Mouse (Mus musculus) testis, adult 2 months (tissue): ENCODE data around the gene Ephx3. TPM values are rescaled to one million over a fixed set of nuclear protein-coding genes. Genes with fewer than 3 reads are reported as not detected.

Experiments
- H3K27ac ChIP-seq: fragments of 200-500 bp; 2 replicates; pipeline ENCODE4 v1.5.1; 2012; ENCODE audit warnings: low read depth, low read length; ENCODE audit not compliant: control insufficient read depth, insufficient read depth
- H3K27me3 ChIP-seq: fragments of 200-500 bp; 2 replicates; pipeline ENCODE4 v1.6.1; 2012; ENCODE audit warnings: mild to moderate bottlenecking, low read length, moderate library complexity; ENCODE audit not compliant: control insufficient read depth, insufficient read depth
- H3K36me3 ChIP-seq: fragments of 200-500 bp; 2 replicates; pipeline ENCODE4 v1.6.1; 2012; ENCODE audit warnings: mild to moderate bottlenecking, low read length; ENCODE audit not compliant: control insufficient read depth, insufficient read depth
- H3K4me1 ChIP-seq: fragments of 200-500 bp; 2 replicates; pipeline ENCODE4 v1.6.1; 2012; ENCODE audit warnings: low read length; ENCODE audit not compliant: control insufficient read depth, insufficient read depth
- H3K4me3 ChIP-seq: fragments of 200-500 bp; 2 replicates; pipeline ENCODE4 v1.5.1; 2012; ENCODE audit warnings: low read depth, mild to moderate bottlenecking, low read length, moderate library complexity, mixed read lengths; ENCODE audit not compliant: control insufficient read depth
- CTCF ChIP-seq: fragments of 200-500 bp; IDR thresholded peaks from 2 replicates; pipeline ENCODE4 v1.5.1; 2012; ENCODE audit warnings: low read depth, mild to moderate bottlenecking, inconsistent platforms, low read length, moderate library complexity; ENCODE audit not compliant: control insufficient read depth, insufficient read depth, insufficient replicate concordance
- POLR2A ChIP-seq: fragments of 200-500 bp; IDR thresholded peaks from 2 replicates; pipeline ENCODE4 v1.6.1; 2012; ENCODE audit warnings: low read depth, mild to moderate bottlenecking, inconsistent platforms, low read length, moderate library complexity; ENCODE audit not compliant: control insufficient read depth
- polyA plus RNA-seq: library from polyadenylated mRNA; depleted of rRNA; stranded (reverse); fragments of >200 nt; gene quantifications from 2 replicates; pipeline ENCODE4 v1.2.3, GENCODE M21; 2012

Gene Ephx3
- polyA plus RNA-seq, 1 experiment, result 0.10 TPM

- no peak for TF ChIP-seq POLR2A
- no peak for TF ChIP-seq CTCF
- H3K4me1 ChIP-seq, result no peaks in the 10 kb centered on the region
- H3K4me3 ChIP-seq, result no peak overlapping the region
- no peaks in the 10 kb centered on the region for H3K36me3 ChIP-seq
- H3K27ac ChIP-seq, result no peak overlapping the region
- H3K27me3 ChIP-seq, result no peaks in the 10 kb centered on the region
These were observed 16.9 kb downstream of the Ephx3 start for GRCm38 (mm10) chr17:32172485-32172884.

DNA sequence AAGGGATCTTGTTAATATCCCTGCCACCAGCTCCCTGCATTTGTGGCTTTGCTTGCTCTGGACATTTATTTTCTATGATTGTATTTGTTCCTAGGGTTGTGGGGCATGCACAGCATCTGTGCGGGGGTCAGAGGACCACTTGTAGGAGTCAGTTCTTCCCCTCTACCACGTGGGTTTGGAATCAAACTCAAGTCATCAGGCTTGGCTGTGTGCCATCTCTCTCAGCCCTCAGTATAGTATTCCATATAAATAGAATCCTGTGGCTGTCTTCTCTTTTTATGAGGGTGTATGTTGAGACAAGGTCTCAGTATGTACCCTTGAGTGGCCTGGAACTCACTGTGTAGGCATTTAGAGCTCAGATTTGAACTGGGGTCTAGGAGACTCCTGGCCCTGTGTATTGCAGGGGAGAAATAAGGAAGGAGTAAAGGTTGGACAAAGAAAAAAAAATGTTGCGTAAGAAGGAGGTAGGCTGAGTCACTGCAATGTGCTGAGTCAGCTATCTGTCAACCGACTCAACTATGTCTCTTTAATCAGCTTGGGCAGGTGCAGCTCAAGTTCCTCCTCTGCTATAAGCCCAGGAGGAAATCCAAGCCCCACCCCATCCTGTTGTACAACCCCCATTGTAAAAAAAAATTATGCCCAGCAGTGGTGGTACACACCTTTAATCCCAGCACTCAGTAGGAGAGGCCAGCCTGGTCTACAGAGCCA is 19.7 kb downstream of the Ephx3 start:
- Histone ChIP-seq H3K36me3 (no peaks in the 10 kb centered on the region), H3K4me3 (no peak overlapping the region), H3K27me3 (no peaks in the 10 kb centered on the region), H3K4me1 (peaks cover 7% of the 10 kb centered on the region), H3K27ac (no peak overlapping the region)
- TF ChIP-seq CTCF (no peak), POLR2A (no peak)

GRCm38 (mm10) chr17:32166687-32167086 is 22.7 kb downstream of the Ephx3 start, which contains the start of gene Notch3:
Notch3 (minus strand) TSS chr17:32166852.
- no peaks in the 10 kb centered on the region for H3K36me3 ChIP-seq

DNA sequence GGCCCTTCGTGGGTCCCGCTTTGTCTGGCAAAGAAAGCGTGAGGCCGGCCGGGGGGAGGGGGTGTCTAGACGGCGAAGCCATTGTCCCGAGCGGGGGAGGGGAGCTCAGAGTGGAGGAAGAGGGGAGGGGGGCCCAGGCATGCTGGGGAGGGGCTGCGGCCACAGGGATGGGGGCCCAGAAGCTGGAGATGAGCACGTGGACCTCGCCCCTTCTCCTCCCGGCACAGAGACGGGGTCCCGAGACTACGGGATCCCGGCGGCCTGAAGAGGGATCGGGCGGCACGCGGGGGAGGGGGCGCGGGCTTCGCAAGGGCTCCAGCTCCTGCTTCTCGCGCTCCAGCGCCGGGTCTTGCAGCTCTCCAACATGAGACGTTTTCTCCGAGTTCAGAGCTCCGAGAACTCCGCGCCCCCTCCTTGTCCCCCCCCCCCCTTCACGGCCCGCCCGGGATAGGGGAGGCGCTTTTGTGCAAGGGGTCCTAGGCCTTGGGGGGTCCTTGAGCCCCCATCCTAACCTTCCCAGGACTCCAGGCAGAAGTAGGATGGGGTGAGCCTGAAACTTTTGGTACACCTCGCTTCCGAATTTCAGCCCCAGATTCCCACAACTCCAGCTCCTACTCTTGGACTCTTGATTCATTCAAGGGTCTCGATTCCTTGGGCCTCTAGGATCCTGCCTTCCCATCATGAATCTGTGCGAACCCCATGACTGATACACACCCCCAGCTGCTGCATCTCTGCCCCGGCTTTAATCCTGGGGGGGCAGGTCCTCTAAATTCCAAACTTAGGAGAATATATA is 23.4 kb downstream of the Ephx3 start:
- peak overlapping the region; percentile 62 for H3K4me3 ChIP-seq
- peaks cover 17% of the 10 kb centered on the region for H3K4me1 ChIP-seq
- H3K27me3 ChIP-seq, result no peaks in the 10 kb centered on the region
- no peak for TF ChIP-seq POLR2A
- no peak for TF ChIP-seq CTCF
- H3K27ac ChIP-seq, result no peak overlapping the region
- H3K36me3 ChIP-seq, result no peaks in the 10 kb centered on the region

More at GRCm38 (mm10) chr17:32166687-32167086, 22.7 kb downstream of the Ephx3 start, which contains the start of gene Notch3:
- H3K4me1 ChIP-seq, result peaks cover 17% of the 10 kb centered on the region
- no peaks in the 10 kb centered on the region for H3K27me3 ChIP-seq
- H3K4me3 ChIP-seq, result peak within 1 kb of the TSS; percentile 62
- no peak for TF ChIP-seq POLR2A
- no peak for TF ChIP-seq CTCF
- no peak within 1 kb of the TSS for H3K27ac ChIP-seq

- no peaks in the 10 kb centered on the region for H3K27me3 ChIP-seq
- no peak overlapping the region for H3K4me3 ChIP-seq
- no peak overlapping the region for H3K27ac ChIP-seq
- H3K4me1 ChIP-seq, result peaks cover 17% of the 10 kb centered on the region
- H3K36me3 ChIP-seq, result no peaks in the 10 kb centered on the region
- TF ChIP-seq POLR2A, result no peak
- TF ChIP-seq CTCF, result no peak
These were observed 24.0 kb downstream of the Ephx3 start for GRCm38 (mm10) chr17:32165266-32165802.

- peaks cover 17% of the 10 kb centered on the region for H3K4me1 ChIP-seq
- H3K27ac ChIP-seq, result no peak overlapping the region
- H3K4me3 ChIP-seq, result no peak overlapping the region
These were observed 24.6 kb downstream of the Ephx3 start for GRCm38 (mm10) chr17:32164780-32165179.

DNA sequence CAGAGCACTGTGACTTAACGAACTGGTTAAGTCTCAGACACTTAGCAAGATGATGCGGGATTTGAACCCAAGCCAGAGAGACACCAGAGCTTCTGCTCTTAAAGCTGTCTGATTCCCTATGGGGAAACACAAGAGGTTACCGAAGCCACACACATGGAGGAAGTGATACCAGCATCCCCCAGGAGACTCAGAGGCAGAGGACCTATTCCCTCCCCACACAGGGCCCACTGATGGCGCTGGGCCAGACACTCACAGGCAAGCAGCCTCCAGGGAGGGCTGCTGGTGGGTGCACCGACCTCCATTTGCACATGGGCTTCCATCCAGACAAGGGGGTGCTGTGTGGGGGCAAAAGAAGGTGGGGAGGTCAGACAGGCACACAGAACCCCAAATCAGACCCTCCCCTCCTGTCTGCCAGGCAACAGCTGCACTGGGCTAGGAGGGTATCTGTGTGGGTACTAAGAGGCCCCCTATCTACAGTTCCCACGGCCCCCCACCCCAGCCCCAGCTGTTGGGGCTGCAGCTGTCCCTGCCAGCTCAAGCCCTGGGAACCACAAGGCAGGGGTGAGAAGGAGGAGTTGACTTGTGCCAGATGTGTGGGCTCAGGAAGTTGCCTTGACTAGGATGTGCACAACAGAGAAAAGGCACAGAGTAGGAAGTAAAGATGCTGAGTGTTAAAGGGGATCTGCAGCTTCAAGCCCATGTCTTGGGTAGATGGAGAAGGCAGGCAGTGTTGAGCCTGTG is 25.3 kb downstream of the Ephx3 start:
- Histone ChIP-seq H3K4me3 (no peak overlapping the region), H3K4me1 (peaks cover 17% of the 10 kb centered on the region)
- no peak for TF ChIP-seq POLR2A
- TF ChIP-seq CTCF, result no peak

More at GRCm38 (mm10) chr17:32164780-32165179, 24.6 kb downstream of the Ephx3 start:
- TF ChIP-seq CTCF (no peak), POLR2A (no peak)
- no peaks in the 10 kb centered on the region for H3K27me3 ChIP-seq
- H3K36me3 ChIP-seq, result no peaks in the 10 kb centered on the region

More for the DNA sequence above, 25.3 kb downstream of the Ephx3 start:
- no peak overlapping the region for H3K27ac ChIP-seq
- H3K27me3 ChIP-seq, result no peaks in the 10 kb centered on the region
- no peaks in the 10 kb centered on the region for H3K36me3 ChIP-seq
